Mouse (Mus musculus) left cerebral cortex, postnatal 14 days (tissue): ENCODE results near the gene Klhl2. TPM values are rescaled to one million over a fixed set of nuclear protein-coding genes. Genes with fewer than 3 reads are reported as not detected.

ENCODE experiments used
- DNase-seq, 2 experiments: peaks; one replicate each; pipeline ENCODE4 v3.0.0; 2021 to 2022; ENCODE audit warnings: low spot score in 2 of 2, mixed read lengths in 1 of 2
- intact Hi-C: fragments of 180-260 bp; cut with DNase I; formaldehyde crosslinking; loops from one replicate; pipeline ENCODE4 v1.15.1; 2025
- long read RNA-seq, 2 experiments: library from polyadenylated mRNA; stranded (forward); transcript quantifications; one replicate each; pipeline ENCODE4 v2.0.0; 2021
- total RNA-seq, 2 experiments: library from RNA; stranded (reverse); gene quantifications; 2 replicates each; pipeline ENCODE4 v1.2.3; 2021

Klhl2 gene
- 100 to 1,000 TPM; 139 to 140 TPM for total RNA-seq
- long read RNA-seq, experiment 1, transcript Klhl2-201 (15 exons, 3,412 nt), result major isoform, 296 of 367 reads
- long read RNA-seq, experiment 1, partial matches to known transcripts, result 24 of 367 reads
- long read RNA-seq, experiment 1, other reads (novel, unspliced or antisense), result 47 of 367 reads
- long read RNA-seq, experiment 2, transcript Klhl2-201 (15 exons, 3,412 nt), result major isoform, 234 of 280 reads
- long read RNA-seq, experiment 2, partial matches to known transcripts, result 16 of 280 reads
- long read RNA-seq, experiment 2, other reads (novel, unspliced or antisense), result 30 of 280 reads

DNA sequence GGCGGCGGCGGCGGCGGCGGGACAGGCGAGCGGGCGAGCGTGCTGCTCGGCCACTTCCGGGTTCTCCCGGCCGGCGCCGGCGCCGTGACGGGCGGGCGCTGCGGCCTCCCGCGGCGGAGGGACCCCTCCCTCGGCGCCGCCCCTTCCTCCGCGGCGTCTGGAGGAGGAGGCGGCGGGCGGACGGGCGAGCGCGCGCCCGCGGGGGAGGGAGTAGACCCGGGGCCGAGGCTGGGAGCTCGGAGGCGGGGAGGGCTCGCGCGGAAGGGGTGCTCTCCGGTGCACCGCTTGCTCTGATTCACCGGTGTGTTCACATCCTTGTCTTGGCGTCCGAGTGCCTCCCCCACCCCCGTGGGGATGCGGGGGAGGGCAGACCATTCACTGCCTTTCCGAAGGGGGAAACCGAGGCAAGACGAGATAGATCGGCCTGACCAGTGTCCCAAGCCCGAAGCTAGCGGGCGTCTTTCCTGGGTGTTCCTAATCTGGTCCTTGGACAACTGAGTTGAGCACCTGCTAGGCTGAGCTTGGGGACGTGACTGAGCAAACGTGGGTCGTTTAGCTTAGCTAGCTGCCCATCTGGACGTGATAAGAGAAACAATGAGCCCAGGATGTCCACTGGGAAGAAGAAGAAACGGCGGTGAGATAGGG is at the start of gene Klhl2:
Gene Klhl2, minus strand, starts transcription at position 121 of the 645 bp plus-strand sequence.
- peak; percentile 57 to 77 for DNase-seq
- intact Hi-C loops, result loop anchor here (5.0 kb wide), 1 partner anchor 92 kb away; no protein-coding TSS in a partner anchor

DNA sequence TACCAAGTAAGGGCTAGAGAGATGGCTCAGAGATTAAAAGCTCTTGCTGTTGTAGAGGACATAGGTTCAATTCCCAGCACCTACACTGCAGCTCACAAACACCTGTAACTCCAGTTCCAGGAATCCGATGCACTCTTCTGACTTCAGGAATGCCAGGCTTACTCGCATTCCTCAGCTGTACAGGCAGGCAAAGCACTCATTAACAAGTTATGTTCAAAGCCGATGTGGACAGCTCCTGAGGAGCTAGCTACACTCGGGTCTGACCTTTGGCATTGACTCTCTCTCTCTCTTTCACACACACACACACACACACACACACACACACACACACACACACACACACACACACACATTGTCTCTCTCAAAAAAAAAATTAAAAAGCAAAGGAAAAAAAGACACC is 48.9 kb upstream of the Klhl2 start:
- intact Hi-C loops, result no loop called here
- DNase-seq, result no peak

DNA sequence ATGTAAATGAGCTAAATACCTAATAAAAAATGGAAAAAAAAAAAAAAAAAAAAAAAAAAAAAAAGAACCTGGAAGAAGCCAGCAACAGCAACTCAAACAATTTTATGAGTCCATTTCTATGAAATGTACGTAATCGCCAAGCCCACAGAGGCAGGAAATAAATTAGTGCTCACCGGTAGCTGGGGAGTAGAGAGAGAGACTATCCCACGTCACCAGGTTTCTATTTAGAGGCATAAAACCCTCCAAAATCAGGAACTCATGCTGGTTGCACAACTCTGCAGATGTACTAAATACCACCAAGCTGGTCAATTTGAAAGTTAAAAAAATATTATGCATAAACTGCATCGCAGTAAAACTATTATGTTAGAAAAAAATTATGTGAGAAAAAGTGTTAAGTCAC is 46.9 kb upstream of the Klhl2 start:
- no peak for DNase-seq
- intact Hi-C loops, result no loop called here

DNA sequence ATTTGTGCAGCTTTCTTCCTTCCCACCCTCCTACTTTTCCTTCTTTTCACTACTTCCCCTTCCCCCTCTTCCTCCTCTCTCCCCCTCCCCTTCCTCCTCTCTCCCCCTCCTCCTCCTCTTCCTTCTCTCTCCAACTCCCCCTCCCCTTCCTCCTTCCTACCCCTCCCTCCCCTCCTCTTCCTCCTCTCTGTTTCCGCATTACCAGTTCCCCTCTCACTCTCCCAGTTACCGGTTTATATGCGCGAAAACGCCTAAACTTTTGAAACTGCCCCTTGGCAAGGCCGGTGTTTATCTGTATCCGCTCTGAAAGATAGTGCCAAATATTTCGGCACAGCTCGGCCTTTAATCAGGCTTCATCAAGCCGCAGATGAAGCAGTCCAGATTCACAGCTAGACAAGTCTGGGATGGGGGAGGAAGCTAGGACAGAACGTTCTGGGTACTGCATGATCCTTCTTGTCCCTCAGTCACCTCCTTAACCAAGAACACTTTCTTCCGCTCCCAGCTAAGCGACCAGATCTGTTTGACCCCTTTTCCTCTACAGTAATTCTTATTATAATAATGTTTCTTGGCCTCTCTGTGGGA is 30.9 kb upstream of the Klhl2 start:
- intact Hi-C loops, result loop anchor here (5.0 kb wide), 1 partner anchor 62 kb away; no protein-coding TSS in a partner anchor
- DNase-seq, result peak; percentile 37 to 66

DNA sequence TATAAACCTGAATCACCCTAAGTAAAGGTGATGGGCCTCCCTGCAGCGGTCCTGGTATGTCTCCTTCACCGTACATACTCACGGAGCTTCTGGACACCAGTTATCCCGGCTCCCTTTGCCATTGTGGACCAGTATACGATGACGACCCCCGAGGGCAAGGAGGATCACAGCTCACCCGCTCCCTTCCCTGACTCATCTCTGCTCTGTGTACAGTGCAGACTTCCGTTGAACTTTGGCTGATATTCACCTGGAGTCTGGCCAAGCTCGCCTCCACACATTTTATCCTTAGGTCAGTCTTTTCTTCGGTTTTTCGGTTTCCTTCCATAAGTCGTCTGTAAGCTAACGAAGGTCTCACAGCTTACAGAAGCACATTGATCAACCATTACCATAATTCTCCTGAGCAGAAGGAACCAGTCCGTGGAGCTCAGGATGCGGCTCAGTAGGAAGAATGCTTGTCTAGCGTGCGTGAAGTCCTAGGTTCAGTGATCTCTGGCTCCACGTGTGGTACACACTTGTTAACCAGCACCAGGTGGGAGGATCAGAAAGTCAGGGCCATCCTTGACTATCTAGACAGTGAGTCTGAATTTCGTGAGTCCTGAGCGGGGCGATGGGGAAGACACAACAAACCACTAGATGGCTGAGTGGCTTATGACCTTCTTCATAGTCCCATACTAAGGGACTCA is 28.0 kb upstream of the Klhl2 start:
- DNase-seq, result no peak
- intact Hi-C loops, result no loop called here

DNA sequence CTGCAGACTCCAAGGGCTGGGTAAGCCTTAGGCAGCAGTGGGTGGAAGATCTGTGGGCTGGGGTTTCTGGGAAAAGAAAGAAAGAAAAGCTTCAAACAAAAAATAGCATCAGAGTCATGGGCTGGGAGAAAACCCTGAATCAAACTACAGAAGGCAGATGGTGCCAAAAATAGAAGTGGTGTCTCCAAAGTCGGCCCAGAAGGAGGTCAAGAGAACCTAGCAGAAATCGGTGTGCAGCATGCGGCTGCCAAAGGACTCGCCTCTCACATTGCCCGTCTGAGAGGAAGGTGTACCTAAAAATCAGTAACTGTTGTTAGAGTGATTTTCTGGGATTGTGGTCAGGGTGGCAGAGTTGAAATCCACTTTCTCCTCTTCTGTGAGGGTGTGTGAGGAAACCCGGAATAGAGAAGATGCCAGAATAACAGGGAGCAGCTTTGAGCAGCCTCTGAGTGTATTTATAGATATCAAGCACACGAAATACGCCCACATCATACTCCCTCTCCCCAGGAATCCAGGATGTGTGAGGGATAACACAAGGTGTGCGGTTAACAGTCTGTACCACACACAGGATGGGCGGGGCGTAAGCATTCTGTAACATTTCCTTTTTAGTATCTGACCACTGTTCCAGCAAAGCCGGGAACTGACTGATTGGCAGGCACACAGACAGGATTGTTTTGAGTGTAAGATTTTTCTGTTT is 21.8 kb upstream of the Klhl2 start:
- peak; percentile 69 to 74 for DNase-seq
- intact Hi-C loops, result loop anchor here (5.0 kb wide), 1 partner anchor 51 kb away; no protein-coding TSS in a partner anchor

DNA sequence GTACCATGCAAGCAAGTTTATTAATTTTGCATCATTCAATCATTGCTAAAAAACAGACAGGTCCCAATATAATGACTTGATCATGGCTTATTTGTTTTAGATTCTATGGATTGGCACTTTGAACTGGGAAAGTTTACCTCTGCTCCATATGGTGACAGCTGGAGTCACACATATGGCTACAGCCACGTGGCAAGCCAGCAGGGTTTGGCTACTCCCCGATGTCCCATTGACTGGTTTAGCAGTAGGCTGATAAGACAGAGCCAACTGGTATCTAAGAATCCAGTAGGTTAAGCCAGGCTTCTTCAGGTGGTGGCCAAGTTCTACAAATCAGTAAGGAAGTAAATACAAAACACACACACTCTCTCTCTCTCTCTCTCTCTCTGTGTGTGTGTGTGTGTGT is 20.4 kb upstream of the Klhl2 start:
- no peak for DNase-seq
- intact Hi-C loops, result loop anchor here (5.0 kb wide), 1 partner anchor 52 kb away; no protein-coding TSS in a partner anchor

DNA sequence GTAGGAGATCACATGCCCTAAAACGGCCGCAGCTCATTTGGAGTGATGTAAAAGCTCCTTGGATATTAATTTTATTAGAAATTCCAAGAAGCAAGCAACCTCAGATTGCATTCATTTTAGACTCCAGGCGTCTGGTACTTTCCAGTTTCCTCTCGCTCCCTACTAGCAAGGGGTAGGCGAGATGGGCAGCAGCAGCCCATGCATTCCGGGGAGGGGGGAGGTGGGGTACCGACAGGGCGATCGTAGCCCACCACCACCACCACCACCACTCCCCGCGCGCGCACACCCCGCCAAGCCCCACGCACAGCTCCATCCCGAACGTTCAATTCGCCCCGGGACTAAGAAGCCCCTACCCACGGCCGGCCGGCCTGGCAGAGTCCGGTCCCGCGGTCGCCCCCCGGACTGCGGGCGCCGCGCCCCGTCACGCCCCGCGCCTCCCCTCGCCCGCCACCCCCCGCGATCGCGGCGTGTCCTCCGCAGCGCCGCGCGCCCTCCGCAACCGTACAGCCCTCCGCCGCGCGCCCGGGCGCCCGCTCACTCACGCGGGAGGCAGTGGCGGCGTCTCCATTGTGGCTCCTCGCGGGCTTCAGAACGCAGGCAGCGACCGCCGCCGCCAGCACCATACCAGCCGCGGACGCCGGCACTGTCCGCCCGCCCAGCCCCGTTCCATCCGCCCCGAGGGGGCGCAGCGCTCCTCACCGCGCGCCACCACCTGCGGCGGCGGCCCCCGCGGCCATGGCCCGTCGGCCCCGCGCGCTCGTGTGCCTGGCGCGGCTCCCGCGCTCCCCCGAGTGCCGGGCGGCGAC is 523 bp downstream of the Klhl2 start:
- DNase-seq, result no peak

DNA sequence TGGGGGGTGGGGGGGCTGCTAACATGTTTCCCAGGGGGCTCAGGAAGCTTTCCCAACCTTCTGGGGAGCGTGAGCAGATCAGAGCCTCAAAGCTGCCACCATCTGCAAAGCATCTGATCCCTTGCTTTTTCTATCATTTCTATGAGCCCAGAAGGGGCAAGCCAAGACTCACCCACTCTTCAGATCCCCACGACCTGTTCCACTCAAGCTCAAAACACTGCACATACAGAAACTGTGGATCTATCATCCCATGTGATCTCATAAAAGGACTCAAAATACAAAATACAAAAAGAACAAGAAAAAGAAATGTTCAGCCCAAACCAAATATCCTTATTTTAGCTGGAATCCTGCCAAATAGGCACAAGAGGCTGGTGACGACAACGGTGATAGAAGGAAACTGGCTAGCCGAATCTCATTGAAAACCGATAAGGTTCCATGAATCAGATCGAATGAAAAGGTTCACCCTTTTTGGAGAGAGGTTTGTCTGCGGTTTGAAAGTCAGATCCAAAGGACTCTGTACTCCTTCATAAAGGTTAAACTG is 1.5 kb downstream of the Klhl2 start:
- DNase-seq, result no peak
- intact Hi-C loops, result loop anchor here (5.0 kb wide), 1 partner anchor 94 kb away; no protein-coding TSS in a partner anchor

More for the DNA sequence above, 523 bp downstream of the Klhl2 start:
- intact Hi-C loops, result loop anchor here (5.0 kb wide), 1 partner anchor 93 kb away; no protein-coding TSS in a partner anchor

DNA sequence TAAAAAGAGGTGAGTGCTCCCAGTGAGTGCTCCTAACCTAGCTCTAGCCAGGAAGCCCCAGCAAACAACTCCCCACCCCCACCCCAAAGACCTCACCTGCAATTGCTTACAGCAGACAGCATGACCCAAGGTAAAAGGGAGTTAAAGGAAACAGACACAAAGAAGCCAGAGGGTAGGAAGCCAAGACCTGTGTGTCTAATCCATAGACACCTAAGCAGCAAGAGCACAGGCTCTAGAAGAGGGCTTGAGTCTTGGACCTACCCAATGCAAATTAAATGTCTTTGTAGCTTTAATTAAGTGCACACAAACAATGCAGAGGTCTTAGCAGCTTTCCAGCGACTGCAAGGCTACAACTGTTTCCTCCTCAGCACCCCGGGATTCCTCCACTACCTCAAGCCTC is 2.2 kb downstream of the Klhl2 start:
- DNase-seq, result no peak

DNA sequence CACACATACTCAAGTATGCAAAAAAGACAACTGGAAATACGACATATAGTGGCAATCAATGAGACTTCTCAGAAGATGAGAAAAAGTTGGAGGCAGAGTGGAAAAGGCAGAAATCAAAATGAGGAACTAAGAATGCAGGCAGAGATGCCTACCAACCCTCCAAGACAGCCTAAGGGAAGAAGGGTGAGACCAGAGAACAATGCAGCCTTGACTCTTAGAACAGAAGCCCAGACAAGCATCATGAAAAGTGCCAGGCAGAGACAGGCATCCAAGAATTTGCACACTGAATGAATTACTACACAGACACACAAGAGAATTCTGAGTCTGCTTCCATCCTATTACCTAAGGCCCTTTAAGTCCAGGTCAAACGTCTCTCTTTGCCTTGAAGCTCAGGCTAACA is 2.6 kb downstream of the Klhl2 start:
- DNase-seq, result no peak
- intact Hi-C loops, result loop anchor here (5.0 kb wide), 1 partner anchor 95 kb away; no protein-coding TSS in a partner anchor

More for the DNA sequence above, 2.2 kb downstream of the Klhl2 start:
- intact Hi-C loops, result loop anchor here (5.0 kb wide), 1 partner anchor 95 kb away; no protein-coding TSS in a partner anchor

DNA sequence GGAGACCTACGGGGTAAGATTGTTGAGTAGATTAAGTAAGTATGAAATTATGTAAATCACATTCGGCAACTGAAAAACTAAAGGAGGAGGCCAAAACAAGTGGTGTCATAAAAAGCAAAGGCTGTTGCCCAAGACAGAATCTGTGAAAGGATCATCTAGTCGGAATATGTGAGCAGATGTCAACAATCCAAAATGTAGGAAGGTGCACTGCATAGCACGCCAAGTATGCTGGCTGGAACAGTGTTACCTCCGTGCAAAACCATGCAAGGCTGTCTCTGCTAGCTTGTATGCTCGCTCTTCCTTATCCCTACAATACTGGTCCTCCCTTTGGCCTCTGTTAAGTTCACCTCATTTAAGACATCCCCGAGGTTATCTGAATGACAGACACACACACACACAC is 4.5 kb downstream of the Klhl2 start:
- no peak for DNase-seq
- intact Hi-C loops, result loop anchor here (5.0 kb wide), 1 partner anchor 97 kb away; no protein-coding TSS in a partner anchor

DNA sequence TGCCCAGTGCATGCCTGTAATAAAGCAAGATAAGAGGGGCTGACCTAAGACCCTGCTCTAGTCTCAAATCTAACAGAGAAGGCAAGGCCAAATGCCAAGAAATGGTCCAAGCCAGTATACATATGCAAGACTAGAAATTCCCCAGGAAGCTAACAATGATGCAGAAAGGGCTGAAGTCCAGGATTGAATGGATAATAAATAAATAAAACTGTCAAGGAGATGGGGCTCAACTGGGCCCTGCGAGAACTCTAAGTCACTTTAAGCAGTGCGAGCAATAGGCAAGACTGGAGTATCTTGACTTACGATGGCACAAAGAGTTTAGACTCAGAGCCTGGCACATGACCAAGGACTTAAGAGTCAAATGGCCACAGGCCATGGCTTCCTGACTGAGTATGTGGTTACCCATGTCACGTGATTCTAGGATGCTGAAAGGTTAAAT is 5.8 kb downstream of the Klhl2 start:
- intact Hi-C loops, result no loop called here
- DNase-seq, result no peak

DNA sequence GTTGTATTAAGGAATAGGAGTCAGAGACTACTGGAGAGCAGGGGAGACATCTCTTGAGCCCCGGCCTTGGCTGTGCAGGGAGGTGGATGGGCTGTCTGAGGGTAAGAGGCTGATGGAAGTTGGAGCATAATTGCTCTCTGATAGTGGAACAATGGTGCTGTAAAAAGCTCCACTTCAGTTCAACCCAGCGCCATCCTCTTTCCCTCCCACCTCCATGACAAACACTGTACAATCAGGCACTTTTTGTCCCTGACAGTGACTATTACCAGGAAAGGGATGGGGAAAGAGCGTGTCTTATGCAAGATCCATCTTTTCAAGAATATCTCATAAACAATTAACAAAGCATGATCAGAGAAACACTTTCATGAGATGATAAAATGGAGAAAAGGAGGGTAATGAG is 6.6 kb downstream of the Klhl2 start:
- intact Hi-C loops, result no loop called here

DNA sequence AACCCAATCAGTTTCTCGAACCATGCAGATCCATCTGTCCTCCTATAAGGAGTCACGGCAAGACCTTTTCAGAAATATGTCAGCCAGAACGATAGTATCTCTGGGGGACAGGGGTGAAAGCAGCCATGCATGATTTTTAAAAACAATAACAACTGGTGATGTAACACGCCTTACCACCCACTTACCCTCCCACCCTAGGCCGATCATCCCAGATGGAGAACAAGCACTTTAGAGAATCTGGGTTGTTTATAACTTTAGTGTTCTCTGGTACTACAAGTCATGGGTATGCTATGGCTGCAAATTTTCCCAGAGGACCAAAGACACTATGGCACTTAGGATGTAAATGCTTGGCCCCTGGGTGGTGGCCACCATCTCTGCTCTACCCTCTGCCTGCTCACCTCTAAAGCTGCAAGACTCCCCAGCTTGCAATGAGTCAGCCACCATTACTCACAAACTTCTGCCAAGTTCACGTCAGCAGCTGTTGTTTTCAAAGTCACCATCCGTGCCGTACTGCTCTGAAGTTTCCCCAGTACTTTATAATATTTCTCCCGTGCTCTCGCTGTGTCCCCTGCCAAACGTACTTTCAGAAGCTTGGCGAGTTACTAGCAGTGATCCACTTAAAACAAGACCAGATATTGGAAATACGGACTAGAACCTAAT is 7.9 kb downstream of the Klhl2 start:
- no peak for DNase-seq
- intact Hi-C loops, result no loop called here

More for the DNA sequence above, 6.6 kb downstream of the Klhl2 start:
- no peak for DNase-seq

DNA sequence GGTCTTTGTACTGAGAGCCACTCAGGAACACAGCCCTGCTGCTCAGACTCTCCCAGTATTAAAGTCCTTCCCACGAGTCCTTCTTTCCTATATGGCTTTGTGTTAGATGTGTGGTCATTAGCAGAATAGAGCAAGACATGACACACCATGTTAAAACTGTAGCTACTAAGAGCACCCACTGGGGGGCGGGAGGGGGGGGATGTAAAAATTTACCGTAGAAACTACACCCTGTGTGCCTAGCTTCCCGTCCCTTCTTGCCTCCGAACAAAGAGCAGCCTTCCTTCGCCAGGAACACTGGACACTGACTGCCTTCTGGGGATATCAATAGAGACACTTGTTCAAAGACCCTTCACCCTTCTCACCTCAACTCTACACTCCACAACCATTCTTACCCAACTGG is 10.2 kb downstream of the Klhl2 start:
- intact Hi-C loops, result no loop called here
- DNase-seq, result no peak

DNA sequence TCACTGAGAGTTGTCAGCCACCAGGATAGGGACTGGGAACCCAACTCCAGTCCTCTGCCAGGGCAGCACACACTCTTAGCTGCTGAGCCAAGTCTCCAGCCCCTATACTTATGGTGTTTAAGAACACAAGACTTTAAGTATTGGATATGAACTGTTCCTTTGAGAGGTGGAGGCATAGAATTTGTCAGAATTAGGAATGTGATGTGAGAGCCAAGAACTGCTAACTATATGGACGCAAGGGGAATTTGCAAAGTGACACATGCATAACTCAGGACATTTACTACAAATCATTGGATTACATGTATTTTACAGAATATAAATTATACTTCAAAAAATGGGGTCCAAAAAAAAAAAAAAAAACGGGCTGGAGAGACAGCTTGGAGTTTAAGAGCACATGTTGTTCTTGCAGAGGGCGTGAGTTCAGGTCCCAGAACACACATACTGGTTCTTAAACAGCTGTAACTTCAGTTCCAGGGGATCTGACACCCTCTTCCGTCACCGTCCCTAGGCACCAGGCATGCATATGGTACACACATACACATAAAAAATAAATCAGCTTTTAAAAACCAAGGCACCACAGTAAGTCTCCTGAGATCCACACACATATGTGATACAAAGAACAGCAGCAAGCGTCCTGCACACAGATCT is 14.2 kb downstream of the Klhl2 start:
- intact Hi-C loops, result no loop called here

More for the DNA sequence above, 14.2 kb downstream of the Klhl2 start:
- DNase-seq, result no peak
